Mouse (Mus musculus) megakaryocyte, embryonic 14.5 days (primary cell): ENCODE measurements at regions not wholly inside any gene's neighbourhood (a gene's known extent, or its start where the extent isn't known, plus 50 kb on each side); places are given as distances from the start of the nearest gene placed in this dataset.

Experiments used
- FLI1 ChIP-seq: IDR thresholded peaks from 2 replicates; pipeline ENCODE4 v1.6.1; 2012; ENCODE audit warnings: low read length, inconsistent platforms, mixed read lengths
- GATA1 ChIP-seq: IDR thresholded peaks from 3 replicates; pipeline ENCODE4 v1.6.1; 2012; ENCODE audit warnings: mixed read lengths, low read length, inconsistent platforms, borderline replicate concordance

- TF ChIP-seq GATA1, result no peak
- no peak for TF ChIP-seq FLI1
These were observed 81.0 kb upstream of the Bet1 start for GRCm38 (mm10) chr6:4167757-4168156.
